Mouse (Mus musculus) liver, embryonic 11.5 days (tissue): Measurements from ENCODE around the gene Ptprn2. TPM values are rescaled to one million over a fixed set of nuclear protein-coding genes. Genes with fewer than 3 reads are reported as not detected.

ENCODE experiments used
- ATAC-seq: fragments of 200-750 bp; cut with Nextera tagmentation; replicated peaks from 2 replicates; pipeline ENCODE4 v1.8.0; 2017; ENCODE audit warnings: moderate number of reproducible peaks, mild to moderate bottlenecking, moderate TSS enrichment, moderate library complexity; ENCODE audit not compliant: low FRiP score
- DNase-seq: peaks from one replicate; pipeline ENCODE4 v3.0.0-alpha.2; 2017; ENCODE audit warnings: low spot score
- H3K27ac ChIP-seq: fragments of 300-500 bp; sonication (generic); 2 replicates; pipeline ENCODE4 v1.5.1; 2014; ENCODE audit warnings: mild to moderate bottlenecking, low read depth, low read length, control low read depth
- H3K27me3 ChIP-seq: fragments of 300-500 bp; sonication (generic); replicated peaks from 2 replicates; pipeline ENCODE4 v1.6.1; 2014; ENCODE audit warnings: low read length, mixed read lengths; ENCODE audit not compliant: control insufficient read depth, insufficient read depth
- H3K36me3 ChIP-seq: fragments of 300-500 bp; sonication (generic); 2 replicates; pipeline ENCODE4 v1.6.1; 2014; ENCODE audit warnings: mild to moderate bottlenecking, low read length, moderate library complexity, mixed read lengths; ENCODE audit not compliant: control insufficient read depth, insufficient read depth
- H3K4me1 ChIP-seq: fragments of 300-500 bp; sonication (generic); replicated peaks from 2 replicates; pipeline ENCODE4 v1.6.1; 2014; ENCODE audit warnings: low read length, mixed read lengths; ENCODE audit not compliant: control insufficient read depth, insufficient read depth
- H3K4me2 ChIP-seq: fragments of 300-500 bp; sonication (generic); 2 replicates; pipeline ENCODE4 v1.6.1; 2014; ENCODE audit warnings: mild to moderate bottlenecking, control low read depth, moderate library complexity
- H3K4me3 ChIP-seq: fragments of 300-500 bp; sonication (generic); 2 replicates; pipeline ENCODE4 v1.5.1; 2014; ENCODE audit warnings: low read depth, low read length, control low read depth
- H3K9ac ChIP-seq: fragments of 300-500 bp; sonication (generic); 2 replicates; pipeline ENCODE4 v1.6.1; 2014; ENCODE audit warnings: low read depth, low read length, control low read depth
- H3K9me3 ChIP-seq: fragments of 300-500 bp; sonication (generic); 2 replicates; pipeline ENCODE4 v1.6.1; 2016; ENCODE audit warnings: low read length, inconsistent platforms, mixed read lengths; ENCODE audit not compliant: control insufficient read depth
- WGBS: fragments of 180-500 bp; shearing (Covaris S2); extraction: QIAGEN DNeasy Blood & Tissue Kit; methylation state at CpG from one replicate; pipeline ENCODE4 v1.1.7; 2014; 5-methylcytosine and 5-hydroxymethylcytosine counted together
- polyA plus RNA-seq: library from polyadenylated mRNA; unstranded; fragments of >200 nt; fragmentation: Nextera tagmentation; extraction: Ambion mirVana; gene quantifications from 2 replicates; pipeline ENCODE4 v1.2.1, GENCODE M21; 2014

The Ptprn2 gene
- polyA plus RNA-seq, 1 experiment from 2014 or later, result 0.11 TPM

DNA sequence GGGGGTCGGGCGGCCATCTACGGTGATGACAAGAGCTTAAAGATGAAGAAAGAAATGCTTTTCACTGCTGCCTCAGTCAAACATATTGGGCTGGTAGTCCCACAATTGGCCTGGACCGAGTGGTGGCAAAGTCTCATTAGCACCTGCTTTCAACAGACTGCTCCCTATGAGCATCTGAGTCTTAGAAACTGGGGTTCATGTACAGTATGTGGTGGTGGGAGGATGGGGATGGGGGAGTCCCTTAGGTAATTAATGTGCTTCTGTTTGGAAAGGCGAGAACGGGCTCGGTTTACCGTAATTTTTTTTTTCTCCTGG, 667.6 kb downstream of the Ptprn2 start:
- ATAC-seq, result no peak
- no peak overlapping the region; the same call in 1 of the 2 replicates for H3K4me2 ChIP-seq
- WGBS, result 3% methylated on average over 8 of the region's 8 CpGs
- no peak overlapping the region for H3K9ac ChIP-seq
- no peak for DNase-seq
- H3K9me3 ChIP-seq, result no peaks in the 10 kb centered on the region
- H3K27ac ChIP-seq, result no peak overlapping the region
- peaks cover 83% of the 10 kb centered on the region for H3K27me3 ChIP-seq
- H3K4me3 ChIP-seq, result no peak overlapping the region
- no peaks in the 10 kb centered on the region for H3K4me1 ChIP-seq
- no peaks in the 10 kb centered on the region for H3K36me3 ChIP-seq

DNA sequence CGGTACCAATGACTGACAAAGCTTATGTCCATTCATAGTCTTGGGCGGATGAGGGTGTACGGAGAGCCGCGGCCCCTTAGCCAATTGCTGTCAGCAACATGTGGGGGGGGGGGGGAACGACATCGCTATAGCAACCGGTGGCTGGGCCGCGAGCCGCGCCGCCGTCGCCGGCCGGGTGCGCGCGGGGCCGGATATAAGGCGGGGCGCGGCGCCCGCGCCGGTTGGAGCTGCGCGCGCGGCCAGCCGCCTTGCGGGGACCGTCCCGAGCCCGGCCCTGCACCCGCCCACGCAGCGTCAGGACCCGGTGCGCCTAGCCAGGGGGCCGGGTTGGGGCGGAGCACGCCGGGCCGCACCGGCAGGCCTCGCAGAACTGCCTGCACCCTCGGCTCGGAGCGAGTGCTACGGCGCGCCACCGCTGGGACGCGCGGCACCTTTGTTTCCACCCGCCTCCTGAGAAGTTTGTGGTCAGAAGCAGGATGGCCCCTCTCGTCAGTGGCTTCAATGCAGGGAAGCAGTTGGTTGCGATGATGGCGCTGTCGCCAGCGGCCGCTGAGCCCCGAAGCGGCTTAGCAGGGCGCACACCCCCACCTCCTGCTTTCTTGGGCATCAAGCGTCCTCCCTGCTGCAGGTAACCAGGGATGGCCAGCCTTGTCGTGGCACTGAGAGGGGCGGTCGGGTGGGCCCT, 668.3 kb downstream of the Ptprn2 start:
- H3K4me1 ChIP-seq, result no peaks in the 10 kb centered on the region
- no peak for DNase-seq
- peak; percentile 22; the same call in 1 of the 2 replicates for ATAC-seq
- H3K27me3 ChIP-seq, result peaks cover 86% of the 10 kb centered on the region
- no peaks in the 10 kb centered on the region for H3K9me3 ChIP-seq
- no peaks in the 10 kb centered on the region for H3K36me3 ChIP-seq
- WGBS, result under 1% methylated on average over 69 of the region's 73 CpGs
- H3K4me2 ChIP-seq, result peak overlapping the region; percentile 64
- H3K27ac ChIP-seq, result no peak overlapping the region
- H3K4me3 ChIP-seq, result peak overlapping the region; percentile 47
- no peak overlapping the region for H3K9ac ChIP-seq

GRCm38 (mm10) chr12:117154356-117155243, 669.1 kb downstream of the Ptprn2 start:
- WGBS, result 5% methylated on average over 27 of the region's 27 CpGs
- DNase-seq (no peak), ATAC-seq (no peak)
- Histone ChIP-seq H3K9me3 (no peaks in the 10 kb centered on the region), H3K9ac (no peak overlapping the region), H3K27ac (no peak overlapping the region), H3K36me3 (no peaks in the 10 kb centered on the region), H3K4me1 (no peaks in the 10 kb centered on the region), H3K4me2 (peak overlapping the region; percentile 64), H3K27me3 (peaks cover 94% of the 10 kb centered on the region), H3K4me3 (peak overlapping the region; percentile 47; the same call in 1 of the 2 replicates)

- H3K9me3 ChIP-seq, result no peaks in the 10 kb centered on the region
- DNase-seq (no peak), ATAC-seq (no peak)
- peaks cover 98% of the 10 kb centered on the region for H3K27me3 ChIP-seq
- H3K4me2 ChIP-seq, result no peak overlapping the region
- H3K9ac ChIP-seq, result no peak overlapping the region
- H3K4me3 ChIP-seq, result no peak overlapping the region
- H3K36me3 ChIP-seq, result no peaks in the 10 kb centered on the region
- no peak overlapping the region for H3K27ac ChIP-seq
- 4% methylated on average over 33 of the region's 33 CpGs for WGBS
- no peaks in the 10 kb centered on the region for H3K4me1 ChIP-seq
Measured at GRCm38 (mm10) chr12:117155307-117156220, 670.0 kb downstream of the Ptprn2 start.

- no peak for DNase-seq
Measured at GRCm38 (mm10) chr12:117156256-117156655, 670.7 kb downstream of the Ptprn2 start.

DNA sequence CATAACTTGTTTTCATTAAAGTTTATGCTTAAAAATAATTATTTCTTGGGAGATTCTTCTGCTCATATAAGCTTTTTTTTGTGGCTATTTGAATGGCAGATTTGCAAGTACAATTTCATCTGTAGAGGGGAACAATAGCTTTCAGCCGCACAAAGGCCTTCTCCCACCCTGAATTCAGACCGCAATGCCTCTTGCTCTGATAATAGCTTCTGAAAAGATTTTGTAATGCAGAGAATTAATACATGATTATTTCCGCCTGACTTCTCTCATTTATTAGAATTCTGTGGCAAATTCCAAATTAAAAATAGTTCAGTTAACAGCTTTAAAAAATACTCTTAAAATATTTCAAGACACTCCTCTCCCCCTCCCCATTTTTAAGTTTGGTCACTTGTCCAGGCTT, 671.3 kb downstream of the Ptprn2 start:
- Histone ChIP-seq H3K4me2 (no peak overlapping the region), H3K9me3 (no peaks in the 10 kb centered on the region), H3K9ac (no peak overlapping the region), H3K36me3 (no peaks in the 10 kb centered on the region), H3K4me3 (no peak overlapping the region), H3K27me3 (peaks cover 98% of the 10 kb centered on the region), H3K4me1 (no peaks in the 10 kb centered on the region), H3K27ac (no peak overlapping the region)
- ATAC-seq (no peak), DNase-seq (no peak)
- WGBS, result 62% methylated on average over 3 of the region's 3 CpGs

More at GRCm38 (mm10) chr12:117156256-117156655, 670.7 kb downstream of the Ptprn2 start:
- Histone ChIP-seq H3K4me1 (no peaks in the 10 kb centered on the region), H3K9me3 (no peaks in the 10 kb centered on the region), H3K4me3 (no peak overlapping the region), H3K36me3 (no peaks in the 10 kb centered on the region), H3K4me2 (no peak overlapping the region), H3K27me3 (peaks cover 98% of the 10 kb centered on the region), H3K27ac (no peak overlapping the region), H3K9ac (no peak overlapping the region)
- no peak for ATAC-seq
- WGBS, result 35% methylated on average over 5 of the region's 5 CpGs

- Histone ChIP-seq H3K27ac (no peak overlapping the region), H3K9me3 (no peaks in the 10 kb centered on the region), H3K4me3 (no peak overlapping the region), H3K9ac (no peak overlapping the region), H3K27me3 (peaks cover 98% of the 10 kb centered on the region), H3K36me3 (no peaks in the 10 kb centered on the region), H3K4me1 (no peaks in the 10 kb centered on the region), H3K4me2 (no peak overlapping the region)
- no peak for ATAC-seq
- no peak for DNase-seq
- WGBS, result 57% methylated on average over 2 of the region's 2 CpGs
Measured at GRCm38 (mm10) chr12:117157249-117157648, 671.7 kb downstream of the Ptprn2 start.

- no peak for DNase-seq
- H3K27me3 ChIP-seq, result peaks cover 92% of the 10 kb centered on the region
- no peak overlapping the region for H3K4me2 ChIP-seq
- no peaks in the 10 kb centered on the region for H3K4me1 ChIP-seq
- 15% methylated on average over 9 of the region's 9 CpGs for whole genome bisulfite sequencing
- no peak overlapping the region for H3K4me3 ChIP-seq
- no peak overlapping the region for H3K9ac ChIP-seq
- no peak for ATAC-seq
- H3K9me3 ChIP-seq, result no peaks in the 10 kb centered on the region
- H3K36me3 ChIP-seq, result no peaks in the 10 kb centered on the region
- H3K27ac ChIP-seq, result no peak overlapping the region
Measured at GRCm38 (mm10) chr12:117157660-117158386, 672.3 kb downstream of the Ptprn2 start.
